Mouse (Mus musculus): ENCODE data around the gene Camta1.

DNA sequence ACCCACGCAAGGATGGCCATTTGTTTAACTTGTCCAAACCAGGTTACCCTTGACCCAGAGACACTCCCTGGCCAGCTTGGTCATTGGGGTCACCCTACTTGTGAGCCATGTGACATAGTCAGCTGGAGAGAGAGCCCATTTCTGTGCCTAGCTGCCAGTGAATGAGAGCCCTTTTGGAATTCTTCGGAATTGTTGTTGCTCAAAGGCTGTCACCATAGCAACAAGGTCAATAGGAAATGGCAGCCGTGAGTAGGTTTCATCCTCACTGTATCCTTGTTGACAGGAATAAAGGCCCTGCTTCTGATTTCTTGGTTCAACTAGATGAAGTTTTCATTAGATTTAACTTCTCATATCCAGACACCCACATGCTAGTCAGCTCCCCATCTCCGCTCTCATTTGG, 707.4 kb downstream of the Camta1 start:
- no peak for TF ChIP-seq GATA1 (IDR thresholded peaks at IDR 0.05; ENCODE audit: low read length)
- TF ChIP-seq TAL1 (IDR thresholded peaks at IDR 0.05; ENCODE audit: low read length) = no peak
